Mouse (Mus musculus) erythroblast, embryonic 14.5 days (primary cell): ENCODE data around the gene Filip1.

ENCODE experiments used
- GATA1 ChIP-seq: IDR thresholded peaks from 2 replicates; pipeline ENCODE4 v1.6.1; 2012; ENCODE audit warnings: low read length, inconsistent platforms, mixed read lengths
- TAL1 ChIP-seq: IDR thresholded peaks from 3 replicates; pipeline ENCODE4 v1.6.1; 2012; ENCODE audit warnings: low read length, inconsistent platforms, mixed read lengths

DNA sequence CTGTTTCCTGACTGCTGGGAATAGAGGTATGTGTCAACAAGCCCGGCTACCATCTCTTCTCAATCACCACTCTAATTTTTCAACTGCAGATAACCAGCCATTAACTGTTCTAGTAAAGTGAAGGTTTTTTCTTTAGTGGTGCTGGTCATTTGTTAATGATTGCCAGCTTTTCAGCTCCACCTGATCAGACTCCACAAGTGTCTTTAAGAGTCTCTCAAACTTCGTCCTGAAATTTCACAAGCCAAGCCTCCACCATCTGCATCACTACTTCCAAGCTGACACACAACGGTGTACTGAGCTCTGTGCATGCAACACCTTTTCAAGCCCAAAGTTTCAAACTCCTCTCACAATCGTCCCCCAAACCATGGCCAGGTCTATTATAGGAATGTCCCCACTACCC, 247.3 kb downstream of the Filip1 start:
- TF ChIP-seq TAL1 = no peak
- TF ChIP-seq GATA1 = no peak
